Mouse (Mus musculus): ENCODE measurements around the gene Car12.
"Not testable (repeated sequence)": the region's sequence is repeated elsewhere in the genome, so short reads cannot be mapped to it uniquely, and the experiment has no call there.

Gene Car12

GRCm38 (mm10) chr9:66752849-66753248, 39.4 kb downstream of the Car12 start:
- ATAC-seq (ENCODE audit: insufficient number of reproducible peaks, low FRiP score, low TSS enrichment) = no peak

DNA sequence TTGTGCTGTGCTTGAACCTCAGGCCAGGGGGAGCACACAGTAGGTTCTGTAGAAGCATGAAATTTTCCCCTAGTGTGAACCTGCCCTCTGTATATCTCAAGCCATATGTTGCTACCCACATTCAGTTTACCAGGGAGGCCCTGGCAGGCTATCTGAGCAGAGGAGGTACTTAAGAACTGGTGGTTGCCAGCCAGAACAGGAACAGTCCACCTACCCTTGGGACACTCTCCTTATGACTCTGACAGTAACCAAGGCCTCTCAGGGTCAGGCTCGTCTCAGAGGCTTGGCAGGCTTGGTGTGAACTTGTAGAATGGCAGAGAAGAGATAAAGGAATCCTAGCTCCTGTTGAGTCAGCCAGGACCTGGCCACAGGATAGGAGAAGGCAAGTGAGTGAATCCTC, 47.5 kb downstream of the Car12 start:
- ATAC-seq (ENCODE audit: insufficient number of reproducible peaks, low FRiP score, low TSS enrichment) = no peak

DNA sequence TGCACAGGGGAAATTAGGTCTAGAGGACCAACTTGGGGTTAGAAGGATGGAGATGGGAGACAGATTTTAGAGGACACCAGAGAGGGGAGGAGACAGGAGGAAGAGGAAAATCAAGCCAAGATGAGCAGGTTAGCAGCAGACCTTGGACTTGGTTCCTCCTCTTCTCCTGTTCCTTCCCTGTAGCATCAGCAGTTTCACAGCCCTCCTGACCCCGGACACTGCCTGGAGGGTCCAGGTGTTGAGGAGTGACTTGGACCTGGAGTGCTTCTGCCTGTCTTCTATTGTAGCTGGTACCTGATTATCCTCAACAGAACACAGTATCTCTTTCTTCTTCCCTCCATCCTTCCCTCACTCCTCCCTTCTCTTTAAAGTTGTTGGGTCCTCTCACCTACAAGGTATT, 55.2 kb downstream of the Car12 start:
- ATAC-seq (ENCODE audit: insufficient number of reproducible peaks, low FRiP score, low TSS enrichment) = no peak

DNA sequence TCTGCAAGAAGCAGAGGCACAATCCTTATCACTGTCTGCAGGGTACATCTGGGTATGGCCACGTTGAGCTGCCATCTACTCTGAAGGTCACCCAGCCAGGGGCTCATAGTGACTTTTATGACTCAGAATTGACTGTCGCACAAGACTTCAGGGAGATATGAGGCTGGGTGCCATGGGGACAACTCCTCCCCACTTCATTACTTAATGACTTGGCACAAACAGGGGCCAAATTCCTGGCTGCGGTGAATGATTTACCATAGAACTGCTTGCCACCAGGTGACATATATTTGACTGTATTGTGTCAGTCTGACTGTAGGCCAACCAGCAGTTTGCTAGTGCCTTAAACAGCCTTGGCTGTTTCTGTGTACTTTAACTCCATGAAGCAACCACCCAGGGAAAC, 55.8 kb downstream of the Car12 start:
- ATAC-seq (ENCODE audit: insufficient number of reproducible peaks, low FRiP score, low TSS enrichment) = no peak

DNA sequence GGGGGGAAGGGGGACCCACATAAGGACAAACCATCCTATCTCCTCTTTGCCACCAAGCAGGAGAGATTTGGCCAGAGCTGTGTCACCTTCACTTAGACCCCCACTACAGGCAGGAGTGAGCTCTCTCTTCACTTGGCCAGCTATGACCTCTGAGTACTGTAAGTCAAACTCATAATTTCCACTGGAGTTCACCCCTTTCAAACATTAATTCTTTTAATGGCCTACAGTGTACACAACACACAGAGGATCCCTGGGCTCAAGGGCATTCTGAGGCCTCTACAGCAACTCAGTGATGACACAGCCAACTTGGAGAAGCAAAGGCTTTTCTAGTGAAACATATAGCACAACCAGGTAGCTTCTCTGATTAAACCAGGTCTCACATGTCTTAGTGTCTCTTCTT, 57.2 kb downstream of the Car12 start:
- no peak for ATAC-seq (ENCODE audit: insufficient number of reproducible peaks, low FRiP score, low TSS enrichment)

- ATAC-seq (ENCODE audit: insufficient number of reproducible peaks, low FRiP score, low TSS enrichment) = not testable (repeated sequence)
Measured at GRCm38 (mm10) chr9:66784552-66784951, 71.1 kb downstream of the Car12 start.

GRCm38 (mm10) chr9:66787821-66788220, 74.3 kb downstream of the Car12 start:
- ATAC-seq (ENCODE audit: insufficient number of reproducible peaks, low FRiP score, low TSS enrichment) = no peak

- ATAC-seq (ENCODE audit: insufficient number of reproducible peaks, low FRiP score, low TSS enrichment) = no peak; the same call in 1 of the 2 replicates
Measured at GRCm38 (mm10) chr9:66794629-66795463, 81.4 kb downstream of the Car12 start.

DNA sequence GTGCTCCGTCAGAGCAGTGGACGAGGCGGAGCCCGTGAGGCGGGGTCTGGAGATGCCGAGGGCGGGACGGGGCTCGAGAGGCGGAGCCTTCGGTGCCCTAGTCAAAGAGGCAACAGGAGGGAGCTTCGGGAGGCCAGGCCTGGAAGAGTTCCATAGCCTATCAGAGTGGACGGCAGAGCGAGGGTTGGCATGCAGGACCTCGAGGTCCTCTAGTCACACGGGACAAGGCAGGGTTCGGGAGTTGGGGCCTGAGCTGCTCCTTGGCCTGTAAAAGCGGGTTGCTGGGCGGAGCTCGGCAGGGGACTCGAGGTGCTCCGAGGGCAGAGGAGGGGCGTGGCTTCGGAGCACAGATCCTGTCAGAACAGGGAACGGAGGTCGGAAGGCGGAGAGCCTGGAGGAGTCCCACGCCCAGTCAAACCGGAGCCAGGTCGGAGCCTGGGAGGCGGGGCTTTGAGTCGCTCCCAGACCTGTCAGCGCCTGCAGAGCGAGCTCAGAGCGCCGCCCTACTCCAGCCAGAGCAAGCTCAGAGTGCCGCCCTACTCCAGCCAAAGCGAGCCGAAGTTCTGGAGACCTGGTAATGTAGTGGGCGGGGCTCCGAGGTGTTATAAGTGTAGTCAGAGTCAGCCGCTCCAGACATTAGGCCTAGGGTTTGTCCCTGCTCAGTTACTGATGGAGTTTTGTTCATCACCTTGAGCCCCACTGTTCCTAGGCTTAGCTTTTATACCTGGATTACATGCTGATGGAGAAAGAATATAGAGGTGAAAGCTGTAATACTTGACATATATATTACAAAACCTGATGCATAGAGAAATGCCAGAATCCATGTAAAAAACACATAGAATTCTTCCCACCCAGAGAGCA, 82.2 kb downstream of the Car12 start, which contains the start of gene Aph1b:
TSS of gene Aph1b (minus strand) at position 27 of the 861 bp plus-strand sequence.
- peak; percentile 95 for ATAC-seq (ENCODE audit: insufficient number of reproducible peaks, low FRiP score, low TSS enrichment)

- no peak for ATAC-seq (ENCODE audit: insufficient number of reproducible peaks, low FRiP score, low TSS enrichment)
Measured at GRCm38 (mm10) chr9:66796739-66797138, 83.3 kb downstream of the Car12 start, which contains the start of gene Gm10647. Gene Gm10647 (plus strand): TSS chr9:66797039.

DNA sequence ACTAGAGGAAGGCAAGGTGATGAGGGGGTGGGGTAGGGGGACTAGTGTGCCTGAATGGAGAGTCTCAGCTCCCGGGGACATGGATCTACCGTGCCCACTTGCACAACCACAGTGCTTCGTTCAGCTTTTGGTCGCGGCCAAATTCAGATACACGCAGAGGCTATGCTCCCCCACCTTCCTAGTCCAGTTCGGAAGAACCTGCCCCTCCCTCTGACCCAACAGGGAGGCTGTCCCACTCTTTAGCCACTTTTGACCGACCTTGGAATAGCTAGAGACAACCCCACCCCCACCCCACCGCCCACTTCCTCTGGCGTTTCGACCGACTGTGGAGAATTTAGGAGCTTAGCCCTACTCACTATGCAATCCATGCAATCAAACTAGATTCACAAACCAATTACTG, 88.5 kb downstream of the Car12 start:
- ATAC-seq (ENCODE audit: insufficient number of reproducible peaks, low FRiP score, low TSS enrichment) = no peak

DNA sequence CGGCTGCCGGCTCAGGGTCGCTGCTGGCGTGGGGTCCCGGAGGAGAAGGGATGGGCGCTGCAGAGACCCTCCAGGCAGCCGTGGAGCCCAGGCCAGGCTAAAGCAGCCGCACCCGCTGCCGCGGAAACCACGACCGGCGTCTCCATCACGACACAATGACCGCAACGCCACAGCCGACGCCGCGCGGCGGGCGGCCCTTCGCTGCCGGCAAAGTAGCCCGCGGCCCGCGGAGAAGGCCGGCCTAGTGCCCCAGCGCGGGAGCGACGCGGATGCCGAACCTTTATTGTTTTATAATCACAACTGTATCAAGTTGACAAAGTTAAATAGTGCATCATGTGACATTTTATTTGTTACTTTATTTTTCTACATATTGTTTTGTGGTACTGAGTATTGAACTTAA, 92.5 kb downstream of the Car12 start:
- ATAC-seq (ENCODE audit: insufficient number of reproducible peaks, low FRiP score, low TSS enrichment) = not testable (repeated sequence)

- no peak for ATAC-seq (ENCODE audit: insufficient number of reproducible peaks, low FRiP score, low TSS enrichment)
Measured at GRCm38 (mm10) chr9:66813392-66813791, 99.9 kb downstream of the Car12 start.
